Mouse (Mus musculus) ovary, adult 18-20 months (tissue): Measurements from ENCODE around the gene Taf10.
"Not testable (repeated sequence)": the region's sequence is repeated elsewhere in the genome, so short reads cannot be mapped to it uniquely, and the experiment has no call there.

ENCODE experiments used
- DNase-seq: peaks from one replicate; pipeline ENCODE4 v3.0.0; 2022; ENCODE audit warnings: low spot score, mixed read lengths

The Taf10 gene

DNA sequence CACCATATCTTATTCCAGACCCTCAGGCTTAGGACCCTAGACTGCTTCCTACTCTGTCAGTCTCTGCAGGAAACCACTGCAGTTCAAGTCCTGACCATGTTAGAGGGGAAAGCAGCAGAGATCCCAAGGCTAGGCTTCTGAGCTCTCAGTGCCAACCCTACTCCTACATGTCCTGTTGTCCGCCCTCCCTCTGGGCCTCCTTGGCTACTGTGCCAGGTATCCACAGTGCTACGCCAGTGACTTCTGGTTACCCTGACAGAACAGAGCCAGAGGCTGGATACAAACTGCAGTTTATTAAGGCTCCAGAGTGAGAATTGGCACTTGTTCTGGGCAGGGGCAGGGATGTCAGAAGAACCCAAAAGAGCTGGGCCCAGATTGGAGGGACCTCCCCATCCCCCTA, 8.6 kb upstream of the Taf10 start:
- no peak for DNase-seq

DNA sequence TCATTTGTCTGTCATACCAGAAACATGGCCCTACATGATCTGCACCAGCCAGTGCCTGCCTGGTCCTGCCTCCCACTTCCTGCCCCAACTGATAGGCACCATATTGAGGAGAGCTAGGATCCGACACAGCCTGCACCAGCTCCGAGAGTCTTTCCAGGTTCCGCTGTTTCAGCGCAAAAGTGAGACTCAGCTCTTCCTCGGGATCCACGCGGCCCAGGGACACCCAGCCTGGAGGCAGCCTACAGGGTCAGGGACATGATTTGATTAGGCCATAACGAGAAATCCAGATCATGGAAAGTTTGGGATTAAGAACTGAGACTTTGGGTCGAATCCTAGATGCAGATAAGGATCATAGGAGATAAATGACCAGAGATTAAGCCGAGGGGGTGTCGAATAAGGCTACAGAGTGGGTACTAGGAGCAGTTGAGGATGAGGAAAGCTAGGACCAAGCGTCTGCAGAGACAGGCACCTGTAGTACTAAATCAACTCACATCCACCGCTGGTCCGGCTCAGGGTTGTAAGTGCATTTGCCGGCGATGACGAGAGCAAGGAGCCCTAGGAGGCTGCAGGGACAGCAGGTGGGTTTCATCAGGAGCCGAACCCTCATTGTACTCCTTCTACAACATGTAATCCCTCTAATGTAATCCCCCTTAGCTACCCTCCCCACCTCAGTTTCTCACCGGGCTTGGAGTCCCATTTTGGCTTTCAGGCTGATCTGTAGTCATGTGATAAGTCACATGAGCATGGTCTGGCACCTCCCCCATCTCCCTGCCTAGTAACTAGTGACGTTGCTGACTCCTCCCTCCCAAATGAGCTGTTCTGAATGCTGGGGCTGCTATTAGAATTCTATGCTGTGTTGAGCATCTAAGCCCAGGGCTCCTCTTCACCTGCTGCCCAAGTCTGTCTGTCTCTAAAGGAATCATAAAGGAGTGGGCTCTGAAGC, 7.6 kb upstream of the Taf10 start, which contains the start of gene Tpp1:
Tpp1 (minus strand) TSS at position 745 of the 943 bp plus-strand sequence.
- peak; percentile 87 for DNase-seq

DNA sequence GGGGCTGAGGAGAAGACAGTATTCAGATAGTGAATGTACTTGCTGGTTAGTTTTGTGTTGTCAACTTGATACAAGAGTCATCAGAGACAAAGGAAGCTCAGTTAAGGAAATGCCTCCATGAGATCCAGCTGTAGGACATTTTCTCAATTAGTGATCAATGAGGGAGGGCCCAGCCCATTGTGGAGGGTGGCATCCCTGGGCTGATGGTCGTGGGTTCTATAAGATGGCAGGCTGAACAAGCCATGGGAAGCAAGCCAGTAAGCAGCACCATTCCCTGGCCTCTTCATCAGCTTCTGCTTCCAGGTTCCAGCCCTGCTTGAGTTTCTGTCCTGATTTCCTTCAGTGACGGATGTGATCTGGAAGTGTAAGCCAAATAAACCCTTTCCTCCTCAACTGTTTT, 3.6 kb upstream of the Taf10 start:
- no peak for DNase-seq

DNA sequence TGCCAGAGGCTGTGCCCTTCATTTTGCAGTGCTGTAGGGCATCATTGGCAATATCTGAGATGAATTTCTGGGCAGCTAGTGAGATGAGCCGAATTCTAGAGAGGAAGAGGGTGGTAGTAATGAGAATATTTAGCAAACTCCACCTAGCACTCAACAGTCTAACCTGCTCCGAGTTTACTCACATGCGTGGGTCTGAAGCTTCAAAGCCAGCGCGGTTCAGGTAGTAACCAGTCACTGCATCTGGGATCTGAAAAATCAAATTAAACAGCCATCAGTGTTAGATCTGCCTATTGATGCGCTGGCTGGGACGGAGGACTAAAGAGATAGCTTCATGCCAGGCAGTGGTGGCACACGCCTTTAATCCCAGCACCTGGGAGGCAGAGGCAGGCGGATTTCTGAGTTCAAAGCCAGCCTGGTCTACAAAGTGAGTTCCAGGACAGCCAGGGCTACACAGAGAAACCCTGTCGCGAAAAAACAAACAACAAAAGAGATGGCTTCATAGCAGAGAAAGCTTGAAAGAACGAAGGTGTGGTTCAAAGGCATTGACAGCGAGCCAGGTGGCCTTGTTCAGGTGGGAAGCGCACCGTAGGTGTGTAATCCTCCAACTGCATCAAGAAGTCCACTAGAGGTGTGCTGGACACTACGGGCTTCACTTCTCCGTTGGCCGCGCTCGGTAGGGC, 775 bp downstream of the Taf10 start:
- DNase-seq, result not testable (repeated sequence)

DNA sequence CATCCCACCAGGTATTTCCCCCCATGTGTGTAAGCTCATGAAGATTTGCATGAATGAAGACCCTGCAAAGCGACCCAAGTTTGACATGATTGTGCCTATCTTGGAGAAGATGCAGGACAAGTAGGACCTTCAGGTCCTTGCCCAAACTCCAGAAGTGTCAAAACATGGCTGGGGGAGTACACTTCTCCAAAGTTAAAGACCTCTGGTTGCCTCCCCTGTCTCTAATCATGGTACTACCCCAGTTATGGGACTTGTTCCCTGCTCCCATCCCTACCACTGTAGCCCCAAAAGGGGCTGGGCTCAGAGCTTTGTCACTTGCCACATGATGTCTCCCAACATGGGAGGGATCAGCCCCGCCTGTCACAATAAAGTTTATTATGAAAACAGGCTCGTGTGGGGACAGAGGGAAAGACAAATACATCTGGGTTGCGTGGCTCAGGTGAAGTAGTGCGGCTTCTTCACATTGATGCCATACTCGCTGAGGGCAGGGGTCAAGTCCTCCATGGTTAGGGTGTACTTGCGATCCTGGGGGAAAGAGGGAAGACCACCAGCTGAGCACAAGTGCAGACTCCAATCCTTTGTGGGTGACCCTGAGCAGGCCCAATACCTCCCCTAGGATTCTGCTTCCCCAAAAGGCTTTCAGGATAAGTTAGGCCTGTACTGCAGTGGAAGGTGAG, 1.5 kb downstream of the Taf10 start:
- not testable (repeated sequence) for DNase-seq

DNA sequence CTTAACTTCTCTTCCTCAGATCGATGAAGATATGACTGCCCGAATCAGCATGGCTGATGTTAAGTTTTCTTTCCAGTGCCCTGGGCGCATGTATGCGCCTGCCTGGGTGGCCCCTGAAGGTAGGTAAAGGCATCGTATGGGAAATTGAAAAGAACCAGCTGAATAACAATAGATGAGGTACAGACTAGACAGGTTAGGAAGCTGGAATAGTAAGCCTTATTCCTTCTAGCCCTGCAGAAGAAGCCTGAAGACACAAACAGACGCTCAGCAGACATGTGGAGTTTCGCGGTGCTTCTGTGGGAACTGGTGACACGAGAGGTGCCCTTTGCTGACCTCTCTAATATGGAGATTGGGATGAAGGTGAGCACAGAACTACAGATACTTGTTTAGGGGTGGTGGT, 2.2 kb downstream of the Taf10 start:
- DNase-seq, result no peak

DNA sequence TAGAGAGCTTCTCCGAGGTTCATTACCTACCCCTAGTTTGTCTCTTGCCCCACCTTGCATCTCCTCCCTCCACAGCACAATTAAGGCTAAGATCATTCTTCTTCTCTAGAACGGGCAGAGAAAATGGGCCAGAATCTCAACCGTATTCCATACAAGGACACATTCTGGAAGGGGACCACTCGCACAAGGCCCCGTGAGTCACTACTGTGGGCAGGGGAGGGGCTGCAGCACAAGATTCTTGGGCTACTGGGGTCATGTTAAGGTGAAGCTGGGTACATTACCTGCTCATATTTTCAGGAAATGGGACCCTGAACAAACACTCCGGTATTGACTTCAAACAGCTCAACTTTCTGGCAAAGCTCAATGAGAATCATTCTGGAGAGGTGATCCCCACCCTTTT, 3.3 kb downstream of the Taf10 start:
- DNase-seq, result no peak

DNA sequence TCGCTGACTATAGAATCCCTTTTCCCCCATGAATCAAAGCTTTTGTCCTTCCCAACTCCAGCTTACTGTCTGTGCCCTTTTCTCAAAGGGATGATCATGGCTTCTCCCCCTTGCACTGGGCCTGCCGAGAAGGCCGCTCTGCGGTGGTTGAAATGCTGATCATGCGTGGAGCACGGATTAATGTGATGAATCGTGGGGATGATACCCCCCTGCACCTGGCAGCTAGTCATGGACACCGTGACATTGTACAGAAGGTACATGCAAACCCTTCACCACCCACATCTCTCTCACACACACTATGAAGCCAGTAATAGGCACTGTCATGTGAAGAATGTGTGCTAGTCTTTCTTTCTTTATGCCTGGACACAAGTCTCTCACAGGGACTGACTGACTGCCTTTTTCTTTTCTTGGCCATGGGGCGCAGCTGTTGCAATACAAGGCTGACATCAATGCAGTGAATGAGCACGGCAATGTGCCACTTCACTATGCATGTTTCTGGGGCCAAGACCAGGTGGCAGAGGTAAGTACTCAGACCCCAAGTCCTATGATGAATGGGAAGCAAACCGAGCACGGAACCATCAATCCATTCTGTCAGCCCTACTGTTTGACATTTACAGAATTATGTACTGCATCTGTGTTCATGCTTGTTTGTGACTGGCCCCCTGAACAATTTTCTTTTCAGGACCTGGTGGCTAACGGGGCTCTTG, 3.9 kb downstream of the Taf10 start:
- DNase-seq, result no peak

DNA sequence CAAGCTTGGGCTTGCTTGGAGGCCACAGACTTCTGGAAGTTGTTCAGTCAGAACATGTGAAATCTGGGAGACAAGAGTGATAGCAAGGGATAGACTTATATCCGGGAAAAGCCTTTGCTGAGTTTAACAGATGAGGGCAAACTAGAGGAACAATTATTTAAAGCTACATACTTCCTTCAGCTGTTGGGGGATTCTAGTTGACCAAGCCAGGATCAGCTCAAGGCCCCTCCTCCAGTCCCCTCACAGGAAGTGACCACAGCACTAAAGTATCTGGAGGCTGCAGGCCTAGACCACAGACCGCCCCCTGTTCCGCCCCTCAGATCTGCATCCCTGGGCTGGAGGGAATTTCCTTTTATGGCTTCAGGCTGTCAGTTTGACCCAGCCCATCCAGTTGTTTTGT, 5.2 kb downstream of the Taf10 start:
- DNase-seq, result peak; percentile 48

DNA sequence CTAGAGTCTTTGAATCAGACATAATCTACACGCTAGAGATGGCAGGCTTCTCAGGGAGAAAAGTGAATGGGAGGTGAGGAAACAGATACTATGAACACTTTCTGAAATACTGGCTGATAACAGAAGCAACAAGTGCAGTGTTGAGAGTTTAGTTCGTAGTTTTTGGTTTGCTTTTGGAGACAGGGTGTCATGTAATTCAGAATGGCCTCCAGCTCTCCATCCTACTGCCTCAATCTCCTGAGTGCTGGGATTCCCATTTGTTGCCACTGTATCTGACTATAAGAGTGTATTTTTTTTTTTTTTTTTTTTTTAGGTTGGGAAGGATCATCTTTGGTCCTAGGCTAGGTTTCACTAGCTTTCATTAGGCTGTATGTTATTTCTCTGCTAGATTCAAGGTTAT, 5.9 kb downstream of the Taf10 start:
- no peak for DNase-seq

DNA sequence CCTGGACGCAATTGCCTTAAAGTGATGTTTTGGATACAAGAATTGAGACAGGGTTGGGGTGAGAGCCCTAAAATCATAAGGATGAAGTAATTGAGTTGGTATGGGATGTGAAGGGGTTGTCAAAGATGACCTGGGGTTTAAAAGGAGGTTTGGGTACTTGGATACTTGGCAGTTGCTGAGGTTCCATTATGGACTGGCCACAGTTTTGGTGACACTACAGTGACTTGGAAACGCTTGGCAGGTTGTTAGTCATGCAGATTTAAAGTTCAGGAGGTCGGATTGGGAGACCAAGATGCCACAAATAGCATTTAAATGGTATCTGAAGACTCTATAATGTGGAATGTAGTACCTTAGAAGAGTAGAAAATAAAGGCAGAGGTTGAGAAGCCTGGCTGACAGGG, 6.5 kb downstream of the Taf10 start:
- no peak for DNase-seq

DNA sequence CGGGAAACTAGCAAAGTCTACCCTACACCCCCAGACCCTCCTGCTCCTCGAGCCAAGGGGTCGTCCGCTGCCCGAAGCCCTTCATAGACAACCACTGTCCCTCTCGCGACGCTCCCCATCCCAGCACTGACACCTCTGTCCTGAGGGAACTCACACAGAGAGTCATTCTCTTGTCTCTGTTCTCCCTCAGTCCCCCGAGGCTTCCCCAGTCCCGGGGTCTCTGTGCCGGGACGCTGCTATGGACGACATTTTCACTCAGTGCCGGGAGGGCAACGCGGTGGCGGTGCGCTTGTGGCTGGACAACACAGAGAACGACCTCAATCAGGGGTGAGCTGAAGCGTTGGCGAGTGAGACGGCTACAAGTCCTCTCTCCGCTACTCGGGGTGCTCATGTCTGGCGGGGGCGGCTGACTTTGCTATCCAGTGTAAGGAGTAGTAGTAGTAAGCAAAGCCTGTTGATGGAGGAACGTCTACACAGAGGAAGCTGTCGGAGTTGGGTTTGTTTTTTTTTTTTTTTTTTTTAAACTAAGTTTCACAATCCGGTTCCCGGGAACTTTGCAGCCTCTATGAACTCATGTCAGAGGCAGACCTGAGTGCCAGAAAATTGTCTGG, 7.1 kb downstream of the Taf10 start, which contains the start of gene Rrp8:
Rrp8 (minus strand) TSS at position 475 of the 611 bp plus-strand sequence.
- no peak for DNase-seq

DNA sequence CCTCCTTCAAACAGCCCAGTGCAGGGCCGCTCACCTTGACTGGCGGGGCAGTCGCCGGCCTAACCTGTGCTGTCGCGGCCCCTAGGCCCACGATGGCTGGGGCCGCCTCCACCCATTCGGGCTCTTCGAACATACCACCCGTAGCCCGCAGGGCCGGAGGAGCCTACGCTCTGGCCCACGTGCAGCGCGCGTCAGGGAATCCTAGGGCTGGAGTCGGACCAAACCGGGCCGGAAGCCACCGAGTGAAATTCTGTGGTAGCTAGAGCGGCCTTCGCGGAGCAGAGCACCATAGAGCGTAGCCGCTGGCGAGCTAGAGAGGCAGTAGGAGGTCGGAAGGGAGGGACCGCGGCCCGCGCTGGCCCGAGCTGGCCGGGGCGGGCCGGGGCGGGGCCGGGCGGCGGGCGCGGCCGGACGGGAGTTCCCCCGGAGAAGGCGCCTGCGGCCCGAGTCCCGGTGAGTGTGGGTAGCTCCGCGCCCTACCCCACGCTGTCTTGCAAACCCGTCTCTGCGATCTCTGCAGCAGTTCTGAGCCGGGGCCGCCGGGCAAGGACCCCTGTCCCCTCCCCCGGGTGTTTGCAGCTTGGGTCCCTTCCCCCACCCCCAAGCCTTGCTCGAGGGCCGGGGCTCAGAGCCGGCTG, 7.8 kb downstream of the Taf10 start, which contains the start of gene Ilk:
Ilk (plus strand) TSS at position 329 of the 638 bp plus-strand sequence.
- peak; percentile 90 for DNase-seq

DNA sequence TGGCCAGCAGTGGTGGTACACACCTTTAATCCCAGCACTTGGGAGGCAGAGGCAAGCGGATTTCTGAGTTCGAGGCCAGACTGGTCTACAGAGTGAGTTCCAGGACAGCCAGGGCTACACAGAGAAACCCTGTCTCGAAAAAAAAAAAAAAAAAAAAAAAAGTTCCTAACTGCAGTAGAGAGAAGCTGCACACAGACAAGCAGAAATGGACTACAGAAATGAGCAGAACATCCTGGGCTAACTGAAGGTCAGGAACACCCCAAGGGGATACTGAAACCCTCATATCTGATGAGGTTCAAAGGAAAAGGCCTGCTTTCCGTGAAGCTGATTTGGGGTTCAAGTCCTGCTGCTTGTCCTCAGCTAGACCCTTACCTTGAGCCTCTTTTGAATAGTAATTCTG, 8.7 kb downstream of the Taf10 start:
- not testable (repeated sequence) for DNase-seq

DNA sequence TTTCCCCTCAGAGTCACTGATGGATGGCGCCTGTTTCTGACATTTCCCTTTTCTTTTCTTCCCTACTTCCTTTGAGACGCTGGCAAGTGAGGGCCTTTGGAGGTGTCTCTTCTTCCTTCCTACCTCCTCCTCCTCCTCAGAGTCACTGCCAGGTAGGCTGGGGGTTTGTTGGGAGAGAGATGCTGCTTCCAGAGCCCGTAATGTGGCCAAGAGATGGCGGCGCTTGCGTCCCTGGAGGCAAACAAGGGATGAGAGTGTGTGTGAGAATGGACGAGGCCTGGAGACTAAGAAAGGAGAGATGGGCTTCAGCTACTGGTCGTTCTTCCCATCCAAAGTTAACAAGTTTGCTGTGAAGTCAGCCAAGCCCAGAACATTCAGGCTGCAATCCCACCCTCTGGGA, 9.3 kb downstream of the Taf10 start:
- no peak for DNase-seq

DNA sequence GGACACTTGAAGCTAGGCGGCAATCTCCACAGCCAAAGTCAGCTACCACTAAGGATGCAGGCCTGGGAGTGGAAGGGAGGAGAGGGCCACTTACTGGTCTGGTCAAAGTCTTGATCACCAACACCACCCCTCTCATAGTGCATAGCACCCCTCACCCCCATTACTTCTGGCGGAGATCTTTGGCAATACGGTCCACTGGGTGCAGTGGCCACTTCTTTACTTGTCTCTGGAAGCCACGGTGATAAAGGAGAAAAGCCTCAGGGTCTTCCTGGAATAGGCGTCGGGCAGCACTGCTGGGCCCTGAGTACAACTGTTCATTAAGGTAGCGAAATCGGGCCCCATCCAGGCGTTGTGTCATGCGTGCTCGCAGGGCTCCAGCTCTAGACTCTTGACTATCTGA, 10.3 kb downstream of the Taf10 start:
- DNase-seq, result no peak

DNA sequence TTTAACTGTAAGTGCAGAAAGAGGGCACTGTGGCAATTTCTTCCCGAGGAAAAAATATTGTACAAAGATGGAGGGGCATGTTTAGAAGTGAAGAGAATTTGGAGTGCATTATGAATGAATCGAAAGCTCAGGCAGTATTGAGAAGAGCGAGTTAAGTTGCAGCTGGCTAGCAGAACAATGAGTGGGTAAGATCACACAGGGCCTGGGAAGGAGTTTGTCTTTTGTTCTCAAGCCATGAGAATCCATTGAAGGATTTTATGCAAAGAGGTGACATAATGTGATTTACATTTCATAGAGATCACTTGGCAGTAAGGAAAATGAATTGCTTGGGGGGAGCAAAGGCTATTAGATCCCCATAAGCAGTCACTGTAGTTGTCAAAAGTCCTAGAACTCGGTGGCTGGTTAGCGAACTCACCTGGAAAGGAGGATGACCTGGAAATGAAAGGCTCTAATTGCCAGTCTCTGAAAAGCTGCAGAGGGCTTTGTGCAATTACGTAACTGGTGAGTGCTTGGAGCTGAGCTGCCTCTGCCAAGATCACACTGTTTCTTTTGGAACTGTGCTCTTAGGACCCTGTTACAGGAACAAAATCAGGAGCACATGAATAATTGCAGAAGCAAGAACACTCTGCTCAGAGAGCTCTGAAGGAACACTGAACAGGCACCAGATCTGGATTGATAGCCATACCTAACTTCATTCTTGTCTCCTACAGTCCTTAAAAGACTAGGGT, 15.3 kb downstream of the Taf10 start:
- no peak for DNase-seq

DNA sequence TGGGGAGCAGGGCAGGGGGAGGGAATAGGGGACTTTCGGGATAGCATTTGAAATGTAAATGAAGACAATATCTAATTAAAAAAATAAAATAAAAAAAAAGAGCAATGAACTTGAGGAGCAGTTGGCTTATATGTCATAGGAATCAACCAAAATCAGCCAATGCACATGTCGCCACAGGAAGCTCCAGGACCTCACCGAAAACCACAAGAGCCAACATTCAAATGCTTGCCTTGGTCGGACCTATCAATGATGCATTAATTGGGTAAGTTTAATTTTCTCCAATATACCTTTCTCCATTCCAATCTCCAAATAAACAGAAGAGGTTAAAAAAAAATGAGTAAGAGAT, 17.2 kb downstream of the Taf10 start:
- DNase-seq, result no peak

DNA sequence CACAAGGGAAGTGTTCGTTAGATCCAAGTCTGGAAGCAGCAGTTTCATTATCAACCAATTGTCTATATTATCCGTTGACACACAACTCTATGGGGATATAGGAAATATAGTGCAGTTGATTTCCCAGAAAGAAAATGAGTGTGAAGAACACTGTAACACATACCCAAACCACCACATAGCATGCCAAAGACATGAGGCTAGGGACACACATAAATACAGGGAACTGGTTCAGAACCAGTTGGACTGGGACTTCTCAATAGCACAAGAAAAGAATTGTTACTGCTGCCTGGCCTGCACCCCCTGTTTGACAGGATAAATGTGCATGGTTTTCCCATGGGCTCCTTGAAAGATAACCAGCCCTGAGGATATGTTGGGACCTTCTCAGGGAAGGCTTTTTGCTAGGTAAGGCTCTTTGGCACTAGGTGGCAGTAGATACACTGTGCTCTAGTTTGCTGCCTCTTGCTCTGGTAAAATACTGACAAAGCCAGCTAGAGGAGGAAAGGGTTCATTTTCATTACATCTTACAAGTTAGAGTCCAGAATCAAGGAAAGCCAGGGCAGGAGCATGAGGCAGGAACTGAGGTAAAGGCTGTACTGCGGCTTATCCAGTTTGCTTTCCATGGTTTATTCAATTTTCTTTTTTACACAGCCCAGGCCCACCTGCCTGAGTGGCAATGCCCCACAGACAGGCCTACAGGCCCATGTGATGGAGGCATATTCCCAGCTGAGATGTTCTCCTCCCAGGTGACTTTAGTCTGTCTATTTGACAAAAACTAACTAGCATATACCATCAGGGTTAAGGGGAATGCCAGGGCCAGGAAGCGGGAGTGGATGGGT, 17.8 kb downstream of the Taf10 start:
- DNase-seq, result no peak
